Mouse (Mus musculus): Measurements from ENCODE around the gene Ubr4. TPM values are rescaled to one million over a fixed set of nuclear protein-coding genes. Genes with fewer than 3 reads are reported as not detected.

The Ubr4 gene
- polyA plus RNA-seq, 1 experiment, result 129 TPM

GRCm38 (mm10) chr4:139422409-139422808 lies 70.0 kb downstream of the Ubr4 start:
- WGBS, result 89% methylated on average over 2 of the region's 2 CpGs
- no peak for DNase-seq
- Histone ChIP-seq H3K27me3 (replicated peaks; ENCODE audit: control insufficient read depth, insufficient read depth, low read length) (no peaks in the 10 kb centered on the region), H3K27ac (ENCODE audit: insufficient read depth, low read depth, low read length) (no peak overlapping the region), H3K36me3 (ENCODE audit: control insufficient read depth, insufficient read depth, low read length) (peaks cover 6% of the 10 kb centered on the region), H3K4me3 (ENCODE audit: insufficient read depth, low read depth, low read length) (no peak overlapping the region), H3K4me1 (ENCODE audit: control insufficient read depth, insufficient read depth, low read length) (no peaks in the 10 kb centered on the region; the same call in 1 of the 2 replicates)
- TF ChIP-seq CTCF (conservative IDR thresholded peaks at IDR 0.05; ENCODE audit: insufficient read depth, insufficient read length, low read depth, low read length) (no peak), POLR2A (IDR thresholded peaks at IDR 0.05; ENCODE audit: low read depth, low read length) (no peak)

DNA sequence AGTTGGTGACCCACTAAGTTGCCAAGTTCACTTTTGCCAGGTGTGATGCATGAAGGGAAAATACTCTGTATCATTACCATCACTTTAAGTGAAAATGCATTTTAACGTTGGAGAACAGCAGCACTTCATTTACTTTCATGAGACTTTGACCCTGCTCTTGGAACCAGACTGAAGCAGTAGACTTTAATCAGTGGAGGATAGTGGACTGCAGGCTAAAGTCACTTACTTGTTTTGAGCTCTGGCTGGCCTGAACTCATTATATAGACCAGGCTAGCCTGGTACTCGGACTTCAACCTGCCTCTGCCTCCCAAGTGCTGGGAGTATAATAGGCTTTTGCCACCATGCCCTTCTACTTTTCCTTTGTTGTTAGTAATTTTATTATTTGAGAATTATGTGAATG lies 70.9 kb downstream of the Ubr4 start:
- peak; percentile 75 for DNase-seq
- no peaks in the 10 kb centered on the region; the same call in 1 of the 2 replicates for H3K4me1 ChIP-seq (ENCODE audit: control insufficient read depth, insufficient read depth, low read length)
- 55% methylated on average over 2 of the region's 2 CpGs for WGBS
- TF ChIP-seq POLR2A (IDR thresholded peaks at IDR 0.05; ENCODE audit: low read depth, low read length), result no peak
- TF ChIP-seq CTCF (conservative IDR thresholded peaks at IDR 0.05; ENCODE audit: insufficient read depth, insufficient read length, low read depth, low read length), result no peak
- H3K27me3 ChIP-seq (replicated peaks; ENCODE audit: control insufficient read depth, insufficient read depth, low read length), result no peaks in the 10 kb centered on the region
- peak overlapping the region; percentile 51; the same call in 1 of the 2 replicates for H3K27ac ChIP-seq (ENCODE audit: insufficient read depth, low read depth, low read length)
- H3K4me3 ChIP-seq (ENCODE audit: insufficient read depth, low read depth, low read length), result no peak overlapping the region
- peaks cover 6% of the 10 kb centered on the region for H3K36me3 ChIP-seq (ENCODE audit: control insufficient read depth, insufficient read depth, low read length)

DNA sequence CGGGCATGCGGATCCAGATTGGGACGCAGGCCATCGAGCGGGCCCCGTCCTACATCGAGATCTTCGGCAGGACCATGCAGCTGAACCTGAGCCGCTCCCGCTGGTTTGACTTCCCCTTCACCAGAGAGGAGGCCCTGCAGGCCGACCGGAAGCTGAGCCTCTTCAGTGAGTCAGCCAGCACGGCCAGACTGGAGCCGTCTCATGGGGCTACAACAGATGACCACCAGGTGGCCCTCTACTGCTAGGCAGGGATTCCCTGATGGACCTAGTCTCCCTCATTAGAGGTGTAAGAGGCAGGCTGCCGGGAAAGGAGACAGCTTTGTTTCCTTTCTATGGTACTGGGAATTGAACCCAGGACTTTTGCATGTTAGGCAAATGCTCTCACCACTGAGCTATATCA lies 77.8 kb downstream of the Ubr4 start:
- TF ChIP-seq CTCF (conservative IDR thresholded peaks at IDR 0.05; ENCODE audit: insufficient read depth, insufficient read length, low read depth, low read length), result peak; percentile 69
- TF ChIP-seq POLR2A (IDR thresholded peaks at IDR 0.05; ENCODE audit: low read depth, low read length), result no peak
- DNase-seq, result peak; percentile 74
- Histone ChIP-seq H3K36me3 (ENCODE audit: control insufficient read depth, insufficient read depth, low read length) (peaks cover 9% of the 10 kb centered on the region), H3K27me3 (replicated peaks; ENCODE audit: control insufficient read depth, insufficient read depth, low read length) (no peaks in the 10 kb centered on the region), H3K4me3 (ENCODE audit: insufficient read depth, low read depth, low read length) (no peak overlapping the region), H3K4me1 (ENCODE audit: control insufficient read depth, insufficient read depth, low read length) (no peaks in the 10 kb centered on the region), H3K27ac (ENCODE audit: insufficient read depth, low read depth, low read length) (no peak overlapping the region)
- WGBS, result 42% methylated on average over 15 of the region's 15 CpGs

GRCm38 (mm10) chr4:139430891-139431290 lies 78.5 kb downstream of the Ubr4 start:
- no peak for TF ChIP-seq CTCF (conservative IDR thresholded peaks at IDR 0.05; ENCODE audit: insufficient read depth, insufficient read length, low read depth, low read length)
- no peaks in the 10 kb centered on the region for H3K27me3 ChIP-seq (replicated peaks; ENCODE audit: control insufficient read depth, insufficient read depth, low read length)
- 62% methylated on average over 4 of the region's 4 CpGs for WGBS
- no peak overlapping the region for H3K27ac ChIP-seq (ENCODE audit: insufficient read depth, low read depth, low read length)
- no peaks in the 10 kb centered on the region for H3K4me1 ChIP-seq (ENCODE audit: control insufficient read depth, insufficient read depth, low read length)
- H3K36me3 ChIP-seq (ENCODE audit: control insufficient read depth, insufficient read depth, low read length), result peaks cover 9% of the 10 kb centered on the region
- DNase-seq, result no peak
- H3K4me3 ChIP-seq (ENCODE audit: insufficient read depth, low read depth, low read length), result no peak overlapping the region

GRCm38 (mm10) chr4:139432966-139433765 lies 80.8 kb downstream of the Ubr4 start:
- H3K27ac ChIP-seq (ENCODE audit: insufficient read depth, low read depth, low read length), result peak overlapping the region; percentile 5; the same call in 1 of the 2 replicates
- no peak overlapping the region for H3K4me3 ChIP-seq (ENCODE audit: insufficient read depth, low read depth, low read length)
- H3K27me3 ChIP-seq (replicated peaks; ENCODE audit: control insufficient read depth, insufficient read depth, low read length), result no peaks in the 10 kb centered on the region
- H3K36me3 ChIP-seq (ENCODE audit: control insufficient read depth, insufficient read depth, low read length), result peaks cover 12% of the 10 kb centered on the region
- H3K4me1 ChIP-seq (ENCODE audit: control insufficient read depth, insufficient read depth, low read length), result no peaks in the 10 kb centered on the region
- no peak for DNase-seq
- TF ChIP-seq CTCF (conservative IDR thresholded peaks at IDR 0.05; ENCODE audit: insufficient read depth, insufficient read length, low read depth, low read length), result no peak
- no peak for TF ChIP-seq POLR2A (IDR thresholded peaks at IDR 0.05; ENCODE audit: low read depth, low read length)
- 77% methylated on average over 15 of the region's 15 CpGs for WGBS

- Histone ChIP-seq H3K36me3 (ENCODE audit: control insufficient read depth, insufficient read depth, low read length) (peaks cover 5% of the 10 kb centered on the region), H3K4me1 (ENCODE audit: control insufficient read depth, insufficient read depth, low read length) (no peaks in the 10 kb centered on the region), H3K27me3 (replicated peaks; ENCODE audit: control insufficient read depth, insufficient read depth, low read length) (no peaks in the 10 kb centered on the region), H3K27ac (ENCODE audit: insufficient read depth, low read depth, low read length) (no peak overlapping the region), H3K4me3 (ENCODE audit: insufficient read depth, low read depth, low read length) (no peak overlapping the region)
- TF ChIP-seq POLR2A (IDR thresholded peaks at IDR 0.05; ENCODE audit: low read depth, low read length) (no peak), CTCF (conservative IDR thresholded peaks at IDR 0.05; ENCODE audit: insufficient read depth, insufficient read length, low read depth, low read length) (no peak)
- DNase-seq, result no peak
- 77% methylated on average over 5 of the region's 5 CpGs for WGBS
Observed at GRCm38 (mm10) chr4:139441244-139441643, 88.8 kb downstream of the Ubr4 start.

- H3K27me3 ChIP-seq (replicated peaks; ENCODE audit: control insufficient read depth, insufficient read depth, low read length), result no peaks in the 10 kb centered on the region
- H3K36me3 ChIP-seq (ENCODE audit: control insufficient read depth, insufficient read depth, low read length), result peaks cover 5% of the 10 kb centered on the region
- 83% methylated on average over 4 of the region's 4 CpGs for WGBS
- H3K4me3 ChIP-seq (ENCODE audit: insufficient read depth, low read depth, low read length), result no peak overlapping the region
- H3K4me1 ChIP-seq (ENCODE audit: control insufficient read depth, insufficient read depth, low read length), result no peaks in the 10 kb centered on the region
- no peak for DNase-seq
- TF ChIP-seq CTCF (conservative IDR thresholded peaks at IDR 0.05; ENCODE audit: insufficient read depth, insufficient read length, low read depth, low read length) (no peak), POLR2A (IDR thresholded peaks at IDR 0.05; ENCODE audit: low read depth, low read length) (no peak)
- H3K27ac ChIP-seq (ENCODE audit: insufficient read depth, low read depth, low read length), result no peak overlapping the region
Observed at GRCm38 (mm10) chr4:139441806-139442205, 89.4 kb downstream of the Ubr4 start.

All from kidney, adult 2 months (tissue).